Mouse (Mus musculus): ENCODE results near the gene Rgs9. TPM values are rescaled to one million over a fixed set of nuclear protein-coding genes. Genes with fewer than 3 reads are reported as not detected.
A peak's percentile ranks its signal among the peaks of the same experiment; 100 is the strongest.

Gene Rgs9
- polyA plus RNA-seq, 1 experiment from 2014 or later, result 1.5 TPM

DNA sequence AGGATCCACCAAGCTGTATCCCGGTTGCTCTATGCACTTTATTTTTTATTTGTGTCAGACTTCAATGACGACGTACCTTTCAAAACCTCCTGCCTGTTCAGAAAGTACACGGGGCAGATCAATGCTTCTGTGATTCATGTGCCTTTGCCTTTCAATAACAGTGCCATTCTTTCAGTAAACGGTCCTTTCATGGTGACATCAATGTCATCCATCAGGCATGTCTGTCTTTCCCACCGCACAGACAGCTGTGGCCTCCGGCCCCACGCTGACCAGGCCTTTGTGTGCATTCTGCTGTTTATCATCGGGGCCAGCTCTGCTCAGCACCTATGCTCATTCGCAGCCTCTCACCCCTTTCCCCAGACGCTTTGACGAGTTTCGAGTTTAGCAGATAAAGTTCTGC is 91.2 kb downstream of the Rgs9 start:
- WGBS, result 19% methylated on average over 13 of the region's 13 CpGs
- Histone ChIP-seq H3K36me3 (ENCODE audit: control insufficient read depth, insufficient read depth, low read length) (no peaks in the 10 kb centered on the region), H3K27ac (ENCODE audit: low read length) (no peak overlapping the region), H3K9ac (ENCODE audit: low read length) (no peak overlapping the region), H3K4me3 (ENCODE audit: low read length) (no peak overlapping the region), H3K4me1 (replicated peaks; ENCODE audit: control insufficient read depth, insufficient read depth, low read length) (peaks cover 5% of the 10 kb centered on the region; the same call in 1 of the 2 replicates), H3K27me3 (ENCODE audit: control insufficient read depth, insufficient read depth, low read depth, low read length) (no peaks in the 10 kb centered on the region), H3K9me3 (ENCODE audit: control insufficient read depth, low read length) (no peaks in the 10 kb centered on the region), H3K4me2 (ENCODE audit: low read depth, low read length) (no peak overlapping the region)
- ATAC-seq (ENCODE audit: low read depth), result no peak

DNA sequence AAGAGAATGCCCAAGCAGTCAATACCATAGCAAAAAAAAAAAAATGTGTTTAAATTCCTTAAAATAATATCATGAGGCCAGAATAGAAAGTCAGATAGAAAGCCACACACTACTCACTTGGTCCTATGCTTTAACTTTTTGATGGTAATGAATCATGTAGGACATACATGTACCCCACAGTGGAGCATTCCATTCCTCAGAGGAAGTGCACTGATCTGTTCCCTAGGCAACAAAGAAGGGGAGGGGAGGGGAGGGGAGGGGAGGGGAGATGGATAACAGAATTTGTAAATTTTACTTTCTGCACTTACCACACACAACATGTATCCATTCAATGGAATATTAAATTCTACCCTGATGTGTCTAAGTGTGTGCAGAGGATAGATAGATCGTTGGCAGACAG is 91.9 kb downstream of the Rgs9 start:
- Histone ChIP-seq H3K9ac (ENCODE audit: low read length) (no peak overlapping the region), H3K36me3 (ENCODE audit: control insufficient read depth, insufficient read depth, low read length) (no peaks in the 10 kb centered on the region), H3K27ac (ENCODE audit: low read length) (no peak overlapping the region), H3K4me3 (ENCODE audit: low read length) (no peak overlapping the region), H3K27me3 (ENCODE audit: control insufficient read depth, insufficient read depth, low read depth, low read length) (no peaks in the 10 kb centered on the region), H3K4me1 (replicated peaks; ENCODE audit: control insufficient read depth, insufficient read depth, low read length) (peaks cover 5% of the 10 kb centered on the region; the same call in 1 of the 2 replicates), H3K9me3 (ENCODE audit: control insufficient read depth, low read length) (no peaks in the 10 kb centered on the region), H3K4me2 (ENCODE audit: low read depth, low read length) (no peak overlapping the region)
- ATAC-seq (ENCODE audit: low read depth), result no peak
- 78% methylated on average over 1 of the region's 1 CpGs for WGBS

- WGBS, result 26% methylated on average over 8 of the region's 8 CpGs
- Histone ChIP-seq H3K4me3 (ENCODE audit: low read length) (no peak overlapping the region), H3K27ac (ENCODE audit: low read length) (peak overlapping the region; percentile 3; the same call in 1 of the 2 replicates), H3K4me2 (ENCODE audit: low read depth, low read length) (no peak overlapping the region), H3K27me3 (ENCODE audit: control insufficient read depth, insufficient read depth, low read depth, low read length) (no peaks in the 10 kb centered on the region), H3K9ac (ENCODE audit: low read length) (no peak overlapping the region), H3K4me1 (replicated peaks; ENCODE audit: control insufficient read depth, insufficient read depth, low read length) (peaks cover 2% of the 10 kb centered on the region; the same call in 1 of the 2 replicates), H3K9me3 (ENCODE audit: control insufficient read depth, low read length) (no peaks in the 10 kb centered on the region), H3K36me3 (ENCODE audit: control insufficient read depth, insufficient read depth, low read length) (no peaks in the 10 kb centered on the region)
- peak; percentile 72 for ATAC-seq (ENCODE audit: low read depth)
Observed at GRCm38 (mm10) chr11:109199612-109200293, 98.2 kb downstream of the Rgs9 start.

DNA sequence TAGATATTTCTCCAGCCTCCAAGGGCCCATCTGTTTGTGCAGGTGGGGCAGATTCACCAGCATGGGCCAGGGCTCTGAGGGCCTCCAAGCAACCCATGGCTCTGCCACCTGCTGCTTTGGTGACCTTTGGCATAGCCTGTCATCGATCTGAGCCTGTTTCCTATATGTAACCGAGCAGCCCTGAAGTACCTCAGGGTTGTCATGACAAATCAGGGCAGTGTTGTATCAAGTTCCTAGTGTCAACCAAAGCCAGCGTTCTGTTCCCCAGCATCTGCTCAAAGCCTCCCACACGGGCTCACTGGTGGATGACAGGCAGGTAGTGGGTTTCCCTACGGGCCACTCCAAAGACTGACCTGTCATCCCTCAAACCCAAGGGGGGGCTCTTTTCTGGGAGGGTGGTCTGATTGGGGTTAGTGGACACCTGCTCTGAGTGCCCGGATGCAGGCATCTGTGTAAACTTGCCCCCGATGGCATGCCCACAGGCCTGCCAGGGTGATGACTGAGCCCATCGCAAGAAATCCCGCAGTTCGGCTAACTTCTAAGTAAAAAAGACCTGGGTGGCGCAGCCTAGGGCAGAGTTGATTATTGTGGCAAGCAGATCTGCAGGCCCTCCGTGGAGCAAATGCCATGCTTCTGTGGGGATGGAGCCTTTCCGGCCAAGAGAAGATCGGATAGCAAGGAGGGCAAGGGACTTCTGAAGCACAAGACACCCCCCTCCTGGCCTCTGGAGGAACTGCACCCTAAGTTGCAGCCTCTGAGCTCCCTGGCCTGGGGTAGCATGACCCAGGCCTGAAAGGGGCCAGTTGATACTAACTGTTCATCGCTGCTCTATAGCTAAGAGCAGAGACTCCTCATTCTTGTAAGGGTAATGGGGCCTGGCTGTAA is 105.0 kb downstream of the Rgs9 start:
- H3K27ac ChIP-seq (ENCODE audit: low read length), result no peak overlapping the region
- ATAC-seq (ENCODE audit: low read depth), result peak; percentile 84

DNA sequence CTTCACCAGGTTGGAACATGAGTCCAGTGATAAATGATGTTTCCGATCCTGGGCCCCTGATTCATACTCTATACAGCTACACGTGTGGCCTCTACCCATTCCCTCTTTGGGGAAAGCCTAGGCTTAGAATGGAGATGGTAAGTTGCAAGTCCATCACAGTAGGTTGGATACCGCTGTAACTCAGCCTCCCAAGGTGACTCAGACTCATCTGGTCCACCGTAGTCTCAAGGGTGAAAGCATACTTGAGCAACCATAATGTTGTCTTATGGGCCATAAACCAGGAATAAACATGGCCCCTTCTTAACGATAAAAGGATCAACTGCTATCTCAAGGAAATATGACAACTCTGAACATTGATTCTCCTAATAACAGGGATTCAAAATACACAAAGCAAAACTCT is 109.7 kb downstream of the Rgs9 start:
- H3K27ac ChIP-seq (ENCODE audit: low read length), result no peak overlapping the region
- H3K27me3 ChIP-seq (ENCODE audit: control insufficient read depth, insufficient read depth, low read depth, low read length), result no peaks in the 10 kb centered on the region
- no peak overlapping the region for H3K4me2 ChIP-seq (ENCODE audit: low read depth, low read length)
- no peaks in the 10 kb centered on the region for H3K9me3 ChIP-seq (ENCODE audit: control insufficient read depth, low read length)
- H3K9ac ChIP-seq (ENCODE audit: low read length), result no peak overlapping the region
- no peak for ATAC-seq (ENCODE audit: low read depth)
- WGBS, result 86% methylated on average over 5 of the region's 5 CpGs
- H3K4me3 ChIP-seq (ENCODE audit: low read length), result no peak overlapping the region
- no peaks in the 10 kb centered on the region for H3K36me3 ChIP-seq (ENCODE audit: control insufficient read depth, insufficient read depth, low read length)
- peaks cover 3% of the 10 kb centered on the region for H3K4me1 ChIP-seq (replicated peaks; ENCODE audit: control insufficient read depth, insufficient read depth, low read length)

More for the DNA sequence above, 105.0 kb downstream of the Rgs9 start:
- Histone ChIP-seq H3K4me3 (ENCODE audit: low read length) (no peak overlapping the region), H3K4me2 (ENCODE audit: low read depth, low read length) (no peak overlapping the region), H3K9me3 (ENCODE audit: control insufficient read depth, low read length) (no peaks in the 10 kb centered on the region), H3K36me3 (ENCODE audit: control insufficient read depth, insufficient read depth, low read length) (no peaks in the 10 kb centered on the region), H3K27me3 (ENCODE audit: control insufficient read depth, insufficient read depth, low read depth, low read length) (no peaks in the 10 kb centered on the region), H3K9ac (ENCODE audit: low read length) (no peak overlapping the region), H3K4me1 (replicated peaks; ENCODE audit: control insufficient read depth, insufficient read depth, low read length) (peaks cover 3% of the 10 kb centered on the region)
- WGBS, result 42% methylated on average over 15 of the region's 15 CpGs

- H3K4me3 ChIP-seq (ENCODE audit: low read length), result no peak overlapping the region
- no peaks in the 10 kb centered on the region for H3K27me3 ChIP-seq (ENCODE audit: control insufficient read depth, insufficient read depth, low read depth, low read length)
- 67% methylated on average over 6 of the region's 6 CpGs for WGBS
- no peaks in the 10 kb centered on the region for H3K36me3 ChIP-seq (ENCODE audit: control insufficient read depth, insufficient read depth, low read length)
- no peak overlapping the region for H3K4me2 ChIP-seq (ENCODE audit: low read depth, low read length)
- no peaks in the 10 kb centered on the region for H3K4me1 ChIP-seq (replicated peaks; ENCODE audit: control insufficient read depth, insufficient read depth, low read length)
- H3K9ac ChIP-seq (ENCODE audit: low read length), result no peak overlapping the region
- no peaks in the 10 kb centered on the region for H3K9me3 ChIP-seq (ENCODE audit: control insufficient read depth, low read length)
- ATAC-seq (ENCODE audit: low read depth), result no peak
- no peak overlapping the region for H3K27ac ChIP-seq (ENCODE audit: low read length)
Observed at GRCm38 (mm10) chr11:109187631-109188184, 110.2 kb downstream of the Rgs9 start.

GRCm38 (mm10) chr11:109181118-109181517 is 116.8 kb downstream of the Rgs9 start:
- Histone ChIP-seq H3K27ac (ENCODE audit: low read length) (no peak overlapping the region), H3K4me2 (ENCODE audit: low read depth, low read length) (no peak overlapping the region), H3K36me3 (ENCODE audit: control insufficient read depth, insufficient read depth, low read length) (no peaks in the 10 kb centered on the region), H3K4me3 (ENCODE audit: low read length) (no peak overlapping the region), H3K4me1 (replicated peaks; ENCODE audit: control insufficient read depth, insufficient read depth, low read length) (no peaks in the 10 kb centered on the region), H3K9me3 (ENCODE audit: control insufficient read depth, low read length) (no peaks in the 10 kb centered on the region), H3K9ac (ENCODE audit: low read length) (no peak overlapping the region), H3K27me3 (ENCODE audit: control insufficient read depth, insufficient read depth, low read depth, low read length) (no peaks in the 10 kb centered on the region)
- WGBS, result 53% methylated on average over 7 of the region's 7 CpGs
- no peak for ATAC-seq (ENCODE audit: low read depth)

- ATAC-seq (ENCODE audit: low read depth), result no peak
- Histone ChIP-seq H3K36me3 (ENCODE audit: control insufficient read depth, insufficient read depth, low read length) (no peaks in the 10 kb centered on the region), H3K4me3 (ENCODE audit: low read length) (no peak overlapping the region), H3K27me3 (ENCODE audit: control insufficient read depth, insufficient read depth, low read depth, low read length) (no peaks in the 10 kb centered on the region), H3K4me2 (ENCODE audit: low read depth, low read length) (no peak overlapping the region), H3K4me1 (replicated peaks; ENCODE audit: control insufficient read depth, insufficient read depth, low read length) (no peaks in the 10 kb centered on the region), H3K9me3 (ENCODE audit: control insufficient read depth, low read length) (no peaks in the 10 kb centered on the region), H3K27ac (ENCODE audit: low read length) (no peak overlapping the region), H3K9ac (ENCODE audit: low read length) (no peak overlapping the region)
- WGBS, result 68% methylated on average over 11 of the region's 11 CpGs
Observed at GRCm38 (mm10) chr11:109180290-109180689, 117.6 kb downstream of the Rgs9 start.
